Mouse (Mus musculus) right cerebral cortex, postnatal 25 days (tissue): ENCODE data around the gene Pcx.
A peak's percentile ranks its signal among the peaks of the same experiment; 100 is the strongest.

Experiments
- DNase-seq: peaks from one replicate; pipeline ENCODE4 v3.0.0; 2022

The Pcx gene

GRCm38 (mm10) chr19:4590025-4590424 lies 79.8 kb downstream of the Pcx start:
- DNase-seq: no peak

GRCm38 (mm10) chr19:4593792-4594522 lies 83.7 kb downstream of the Pcx start:
- no peak for DNase-seq

- no peak for DNase-seq
These were observed 85.8 kb downstream of the Pcx start for GRCm38 (mm10) chr19:4596071-4596470.

GRCm38 (mm10) chr19:4602459-4602858 lies 92.2 kb downstream of the Pcx start:
- DNase-seq: no peak

GRCm38 (mm10) chr19:4603801-4604723 lies 93.8 kb downstream of the Pcx start:
- DNase-seq: no peak

GRCm38 (mm10) chr19:4605654-4606053 lies 95.4 kb downstream of the Pcx start:
- no peak for DNase-seq

GRCm38 (mm10) chr19:4607406-4607805 lies 97.1 kb downstream of the Pcx start:
- DNase-seq: no peak

- no peak for DNase-seq
These were observed 98.2 kb downstream of the Pcx start for GRCm38 (mm10) chr19:4608511-4608910.

GRCm38 (mm10) chr19:4610109-4610508 lies 99.8 kb downstream of the Pcx start:
- DNase-seq: no peak

- no peak for DNase-seq
These were observed 102.1 kb downstream of the Pcx start for GRCm38 (mm10) chr19:4612181-4612961.

- no peak for DNase-seq
These were observed 103.4 kb downstream of the Pcx start for GRCm38 (mm10) chr19:4613464-4614304.

GRCm38 (mm10) chr19:4614305-4615150 lies 104.3 kb downstream of the Pcx start:
- DNase-seq: no peak

- DNase-seq: peak; percentile 92
These were observed 105.2 kb downstream of the Pcx start, which contains the start of gene Lrfn4 for GRCm38 (mm10) chr19:4615151-4616093. Lrfn4 (minus strand) TSS chr19:4615667.

GRCm38 (mm10) chr19:4616546-4616945 lies 106.3 kb downstream of the Pcx start:
- no peak for DNase-seq

GRCm38 (mm10) chr19:4618183-4618582 lies 107.9 kb downstream of the Pcx start:
- DNase-seq: no peak

- DNase-seq: no peak
These were observed 109.2 kb downstream of the Pcx start for GRCm38 (mm10) chr19:4619461-4619860.

- no peak for DNase-seq
These were observed 110.4 kb downstream of the Pcx start for GRCm38 (mm10) chr19:4620721-4621120.

GRCm38 (mm10) chr19:4622780-4623179 lies 112.5 kb downstream of the Pcx start:
- no peak for DNase-seq

GRCm38 (mm10) chr19:4623419-4623818 lies 113.1 kb downstream of the Pcx start:
- DNase-seq: no peak

- no peak for DNase-seq
These were observed 113.7 kb downstream of the Pcx start for GRCm38 (mm10) chr19:4624006-4624405.
